Mouse (Mus musculus): ENCODE measurements around the gene Spi1.

The Spi1 gene

DNA sequence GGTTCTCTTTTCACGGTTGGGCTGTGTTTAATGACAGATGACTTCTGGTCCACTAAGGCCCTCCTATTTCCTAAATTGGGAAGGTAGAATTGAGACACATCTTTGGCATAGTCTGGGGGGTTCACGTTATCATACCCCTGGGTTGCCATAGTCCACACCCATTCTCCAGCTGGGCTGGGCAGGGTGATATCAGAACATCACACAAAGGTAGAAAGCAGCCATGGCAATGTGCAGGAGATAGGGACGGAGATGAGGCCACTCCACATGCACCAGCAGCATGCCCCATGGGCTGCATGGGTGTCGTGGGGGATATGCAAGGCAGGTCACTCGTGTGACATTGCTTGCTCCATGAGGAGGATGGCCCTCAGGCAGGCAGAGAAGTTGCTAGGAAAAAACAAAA is 81.3 kb downstream of the Spi1 start:
- peaks cover 18% of the 10 kb centered on the region for H3K36me3 ChIP-seq (ENCODE audit: insufficient read depth, low read length)
- no peaks in the 10 kb centered on the region for H3K27me3 ChIP-seq (ENCODE audit: insufficient read depth, low read length)
- TF ChIP-seq CTCF (conservative IDR thresholded peaks at IDR 0.05; ENCODE audit: low read length) (no peak), POU5F1 (IDR thresholded peaks at IDR 0.05; ENCODE audit: borderline replicate concordance, low read length) (no peak), NANOG (IDR thresholded peaks at IDR 0.05; ENCODE audit: borderline replicate concordance, low read length) (no peak)
- H3K4me1 ChIP-seq (replicated peaks; ENCODE audit: low read depth, low read length), result peaks cover 12% of the 10 kb centered on the region
- no peaks in the 10 kb centered on the region for H3K9me3 ChIP-seq (ENCODE audit: low read length)
- H3K4me3 ChIP-seq (replicated peaks; ENCODE audit: low read length), result no peak overlapping the region

GRCm38 (mm10) chr2:91164991-91165390 is 82.8 kb downstream of the Spi1 start:
- TF ChIP-seq CTCF (conservative IDR thresholded peaks at IDR 0.05; ENCODE audit: low read length) (no peak), POU5F1 (IDR thresholded peaks at IDR 0.05; ENCODE audit: borderline replicate concordance, low read length) (no peak), NANOG (IDR thresholded peaks at IDR 0.05; ENCODE audit: borderline replicate concordance, low read length) (no peak)
- no peaks in the 10 kb centered on the region for H3K27me3 ChIP-seq (ENCODE audit: insufficient read depth, low read length)
- no peaks in the 10 kb centered on the region for H3K9me3 ChIP-seq (ENCODE audit: low read length)
- H3K36me3 ChIP-seq (ENCODE audit: insufficient read depth, low read length), result peaks cover 18% of the 10 kb centered on the region
- no peak overlapping the region for H3K4me3 ChIP-seq (replicated peaks; ENCODE audit: low read length)
- peaks cover 6% of the 10 kb centered on the region for H3K4me1 ChIP-seq (replicated peaks; ENCODE audit: low read depth, low read length)
